Mouse (Mus musculus) lung, postnatal 0 days (tissue): ENCODE measurements around the gene Fkbp2.

Experiments used
- CTCF ChIP-seq: IDR thresholded peaks from 2 replicates; pipeline ENCODE4 v1.5.1; 2016; ENCODE audit warnings: antibody characterized with exemption, mild to moderate bottlenecking
- EP300 ChIP-seq: IDR thresholded peaks from 2 replicates; pipeline ENCODE4 v1.6.1; 2016; ENCODE audit warnings: antibody characterized with exemption, mild to moderate bottlenecking, control low read depth

GRCm38 (mm10) chr19:6978639-6978974, 1.7 kb downstream of the Fkbp2 start:
- TF ChIP-seq EP300 (no peak), CTCF (no peak)
